Mouse (Mus musculus) E14TG2a.4 (cell line): ENCODE results near the gene Abcc3.

ENCODE experiments used
- H3K27me3 ChIP-seq: 2 replicates; pipeline ENCODE4 v1.6.1; 2014; ENCODE audit warnings: low read length, control low read depth; ENCODE audit not compliant: insufficient read depth
- H3K36me3 ChIP-seq: 2 replicates; pipeline ENCODE4 v1.6.1; 2014; ENCODE audit warnings: low read length, control low read depth; ENCODE audit not compliant: insufficient read depth
- H3K4me1 ChIP-seq: replicated peaks from 2 replicates; pipeline ENCODE4 v1.6.1; 2014; ENCODE audit warnings: low read depth, low read length, control low read depth
- H3K4me3 ChIP-seq: replicated peaks from 2 replicates; pipeline ENCODE4 v1.5.1; 2014; ENCODE audit warnings: mild to moderate bottlenecking, low read length
- H3K9me3 ChIP-seq: 2 replicates; pipeline ENCODE4 v1.6.1; 2014; ENCODE audit warnings: low read length, control low read depth
- CTCF ChIP-seq: conservative IDR thresholded peaks from 2 replicates; pipeline ENCODE4 v1.5.1; 2014; ENCODE audit warnings: low read length
- NANOG ChIP-seq: IDR thresholded peaks from 2 replicates; pipeline ENCODE4 v1.6.1; 2014; ENCODE audit warnings: borderline replicate concordance, low read length, mixed read lengths
- POU5F1 ChIP-seq: IDR thresholded peaks from 2 replicates; pipeline ENCODE4 v1.6.1; 2014; ENCODE audit warnings: low read length, borderline replicate concordance

Abcc3 gene

GRCm38 (mm10) chr11:94312733-94313132 is 80.1 kb downstream of the Abcc3 start:
- TF ChIP-seq NANOG (no peak), POU5F1 (no peak), CTCF (no peak)
- Histone ChIP-seq H3K9me3 (no peaks in the 10 kb centered on the region), H3K4me3 (no peak overlapping the region), H3K27me3 (no peaks in the 10 kb centered on the region), H3K4me1 (peaks cover 68% of the 10 kb centered on the region), H3K36me3 (peaks cover 65% of the 10 kb centered on the region)

- Histone ChIP-seq H3K4me3 (no peak overlapping the region), H3K4me1 (peaks cover 31% of the 10 kb centered on the region), H3K36me3 (peaks cover 99% of the 10 kb centered on the region), H3K9me3 (no peaks in the 10 kb centered on the region), H3K27me3 (no peaks in the 10 kb centered on the region)
- peak; percentile 95 for TF ChIP-seq NANOG
- TF ChIP-seq POU5F1 = no peak
Measured at GRCm38 (mm10) chr11:94294996-94295845, 97.6 kb downstream of the Abcc3 start.
